Mouse (Mus musculus): ENCODE measurements around the gene Dvl1.

GRCm38 (mm10) chr4:155892438-155893211 lies 45.4 kb downstream of the Dvl1 start:
- no peak for TF ChIP-seq CTCF (IDR thresholded peaks at IDR 0.05; ENCODE audit: insufficient read depth, low read depth, low read length)
- no peak for TF ChIP-seq POLR2A (IDR thresholded peaks at IDR 0.05; ENCODE audit: insufficient read depth, low read depth, low read length)
